Mouse (Mus musculus) v-Abl transformed pro-B cells (cell line): Measurements from ENCODE around the gene Scamp3.

ENCODE experiments used
- in situ Hi-C, 2 experiments: fragments of 400-800 bp; cut with MboI; formaldehyde crosslinking; loops; one replicate each; pipeline ENCODE4 v1.15.1; 2025; ENCODE audit not compliant: unreplicated experiment in 2 of 2

The Scamp3 gene

GRCm38 (mm10) chr3:89193351-89193750 lies 16.1 kb downstream of the Scamp3 start:
- in situ Hi-C loops, result loop anchor here in 1 of 2 experiments (10.0 kb wide), 1 partner anchor 249 kb away; no protein-coding TSS in a partner anchor

GRCm38 (mm10) chr3:89193853-89194252 lies 16.6 kb downstream of the Scamp3 start:
- in situ Hi-C loops, result loop anchor here in 1 of 2 experiments (10.0 kb wide), 1 partner anchor 249 kb away; no protein-coding TSS in a partner anchor

- in situ Hi-C loops, result loop anchor here in 1 of 2 experiments (5.0 to 10.0 kb wide), 2 partner anchors 34 to 251 kb away; partner anchors contain the start of genes Clk2 and Hcn3
These were observed 19.0 kb downstream of the Scamp3 start for GRCm38 (mm10) chr3:89195979-89196877.

- in situ Hi-C loops, result loop anchor here in 1 of 2 experiments (5.0 to 25.0 kb wide), 3 partner anchors 38 to 513 kb away; partner anchors contain the start of genes Clk2, Hcn3 and Khdc4
These were observed 22.6 kb downstream of the Scamp3 start for GRCm38 (mm10) chr3:89199839-89200238.

- in situ Hi-C loops, result loop anchor here in 1 of 2 experiments (25.0 kb wide), 1 partner anchor 515 kb away; the partner anchor contains the start of gene Khdc4
These were observed 25.2 kb downstream of the Scamp3 start, which contains the start of gene Gba for GRCm38 (mm10) chr3:89202253-89203141. Gene Gba (plus strand): TSS chr3:89202928.

- in situ Hi-C loops, result loop anchor here in 1 of 2 experiments (25.0 kb wide), 1 partner anchor 516 kb away; the partner anchor contains the start of gene Khdc4
These were observed 25.9 kb downstream of the Scamp3 start for GRCm38 (mm10) chr3:89203142-89203514.

- in situ Hi-C loops, result loop anchor here (5.0 to 25.0 kb wide), 2 partner anchors 44 to 519 kb away; partner anchors contain the start of genes Clk2 (in 1 of the 2), Hcn3 (in 1 of the 2) and Khdc4 (in 1 of the 2)
These were observed 28.8 kb downstream of the Scamp3 start for GRCm38 (mm10) chr3:89206079-89206478.

GRCm38 (mm10) chr3:89206695-89207094 lies 29.4 kb downstream of the Scamp3 start:
- in situ Hi-C loops, result loop anchor here (5.0 to 25.0 kb wide), 2 partner anchors 44 to 519 kb away; partner anchors contain the start of genes Clk2 (in 1 of the 2), Hcn3 (in 1 of the 2) and Khdc4 (in 1 of the 2)

GRCm38 (mm10) chr3:89208075-89208657 lies 30.9 kb downstream of the Scamp3 start:
- in situ Hi-C loops, result loop anchor here (5.0 to 25.0 kb wide), 2 partner anchors 46 to 521 kb away; partner anchors contain the start of genes Clk2 (in 1 of the 2), Hcn3 (in 1 of the 2) and Khdc4 (in 1 of the 2)

- in situ Hi-C loops, result loop anchor here (5.0 to 25.0 kb wide), 2 partner anchors 46 to 521 kb away; partner anchors contain the start of genes Clk2 (in 1 of the 2), Hcn3 (in 1 of the 2) and Khdc4 (in 1 of the 2)
These were observed 31.5 kb downstream of the Scamp3 start for GRCm38 (mm10) chr3:89208736-89209135.

- in situ Hi-C loops, result loop anchor here (5.0 to 25.0 kb wide), 2 partner anchors 47 to 522 kb away; partner anchors contain the start of genes Clk2 (in 1 of the 2), Hcn3 (in 1 of the 2) and Khdc4 (in 1 of the 2)
These were observed 32.5 kb downstream of the Scamp3 start for GRCm38 (mm10) chr3:89209731-89210130.

GRCm38 (mm10) chr3:89210162-89210561 lies 32.9 kb downstream of the Scamp3 start:
- in situ Hi-C loops, result loop anchor here in 1 of 2 experiments (25.0 kb wide), 1 partner anchor 523 kb away; the partner anchor contains the start of gene Khdc4

- in situ Hi-C loops, result loop anchor here in 1 of 2 experiments (25.0 kb wide), 1 partner anchor 523 kb away; the partner anchor contains the start of gene Khdc4
These were observed 33.5 kb downstream of the Scamp3 start for GRCm38 (mm10) chr3:89210731-89211130.

- in situ Hi-C loops, result loop anchor here in 1 of 2 experiments (25.0 kb wide), 1 partner anchor 527 kb away; the partner anchor contains the start of gene Khdc4
These were observed 36.7 kb downstream of the Scamp3 start for GRCm38 (mm10) chr3:89213803-89214530.

- in situ Hi-C loops, result loop anchor here (5.0 to 25.0 kb wide), 3 partner anchors 123 to 528 kb away; partner anchors contain the start of genes Khdc4 (in 1 of the 2) and Rusc1 (in 1 of the 2)
These were observed 37.6 kb downstream of the Scamp3 start, which contains the start of gene Thbs3 for GRCm38 (mm10) chr3:89214681-89215411. Gene Thbs3 (plus strand): TSS chr3:89215180.

GRCm38 (mm10) chr3:89215853-89216252 lies 38.6 kb downstream of the Scamp3 start:
- in situ Hi-C loops, result loop anchor here (5.0 to 25.0 kb wide), 3 partner anchors 124 to 529 kb away; partner anchors contain the start of genes Khdc4 (in 1 of the 2) and Rusc1 (in 1 of the 2)

- in situ Hi-C loops, result loop anchor here (5.0 to 25.0 kb wide), 3 partner anchors 124 to 529 kb away; partner anchors contain the start of genes Khdc4 (in 1 of the 2) and Rusc1 (in 1 of the 2)
These were observed 39.1 kb downstream of the Scamp3 start for GRCm38 (mm10) chr3:89216407-89216806.
